In the genomic region with DNA sequence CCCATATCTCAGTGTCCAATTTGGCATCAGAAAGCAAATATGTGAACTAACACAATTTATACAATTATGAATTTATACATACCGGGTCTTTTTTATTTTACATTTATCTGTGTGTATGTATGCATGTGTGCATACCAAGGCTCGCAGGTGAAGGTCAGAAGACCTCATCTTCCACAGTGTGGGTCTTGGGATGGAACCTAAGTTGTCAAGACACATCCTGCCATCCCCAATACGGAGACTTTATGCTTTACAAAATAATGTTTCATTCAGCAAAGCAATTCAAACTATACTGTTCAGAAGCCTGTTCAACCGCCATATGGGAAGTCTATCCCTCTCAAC, we compare ENCODE assay signal across 9 mouse cellular contexts. TPM values are rescaled to one million over a fixed set of nuclear protein-coding genes. Genes with fewer than 3 reads are reported as not detected.
DNase-seq lines count a peak whose midpoint lies in the region; ATAC-seq and TF ChIP-seq lines count a peak whose summit lies in the region.
"Had no signal": no experiment of that assay in that cellular context is flagged by ENCODE, and none has a peak within 500 bp of the region (broad histone marks: within the 10 kb centered on the region; RNA-seq: fewer than 3 reads in every experiment).

No protein-coding gene starts in this region.

- TF ChIP-seq CTCF in cerebellum, adult 2 months (IDR thresholded peaks at IDR 0.05; ENCODE audit: borderline replicate concordance, insufficient read depth, low read depth, low read length) = no peak

- H3K4me2 ChIP-seq in hindbrain, embryonic 11.5 days (replicated peaks; ENCODE audit: low read depth, low read length) = no peak overlapping the region
- H3K4me2 ChIP-seq in midbrain, embryonic 11.5 days = peak overlapping the region; percentile 70; the same call in 1 of the 2 replicates

- 60% methylated on average over 4 of the region's 4 CpGs for WGBS in cerebellum, adult 2 months
- 60% methylated on average over 4 of the region's 4 CpGs for WGBS in hindbrain, embryonic 11.5 days
- WGBS in midbrain, embryonic 11.5 days = 58% methylated on average over 4 of the region's 4 CpGs

- H3K4me1 ChIP-seq in cerebellum, adult 2 months (ENCODE audit: control insufficient read depth, insufficient read depth, low read length) = 0 out of 2 replicates have a peak, but pooled peaks cover 2% of the 10 kb centered on the region
- no peaks in the 10 kb centered on the region for H3K4me1 ChIP-seq in hindbrain, embryonic 11.5 days (replicated peaks; ENCODE audit: control insufficient read depth, insufficient read depth, low read length)
- H3K4me1 ChIP-seq in midbrain, embryonic 11.5 days (ENCODE audit: control insufficient read depth, insufficient read depth, low read length) = peaks cover 9% of the 10 kb centered on the region; the same call in 1 of the 2 replicates

- H3K9ac ChIP-seq in hindbrain, embryonic 11.5 days (ENCODE audit: low read depth, low read length) = no peak overlapping the region
- H3K9ac ChIP-seq in midbrain, embryonic 11.5 days (ENCODE audit: low read length) = no peak overlapping the region

- TF ChIP-seq POLR2A in cerebellum, adult 2 months (IDR thresholded peaks at IDR 0.05; ENCODE audit: borderline replicate concordance, insufficient read depth, low read length) = no peak

- H3K27ac ChIP-seq in cerebellum, adult 2 months (ENCODE audit: insufficient read depth, low read length) = no peak overlapping the region
- H3K27ac ChIP-seq in hindbrain, embryonic 11.5 days (ENCODE audit: low read depth, low read length) = no peak overlapping the region
- H3K27ac ChIP-seq in midbrain, embryonic 11.5 days (ENCODE audit: low read depth, low read length) = no peak overlapping the region

- no peaks in the 10 kb centered on the region for H3K36me3 ChIP-seq in hindbrain, embryonic 11.5 days (ENCODE audit: control insufficient read depth, insufficient read depth, low read length)
- no peaks in the 10 kb centered on the region for H3K36me3 ChIP-seq in midbrain, embryonic 11.5 days (ENCODE audit: control insufficient read depth, insufficient read depth, low read length)

- no peaks in the 10 kb centered on the region for H3K9me3 ChIP-seq in hindbrain, embryonic 11.5 days (ENCODE audit: control insufficient read depth, low read length)
- H3K9me3 ChIP-seq in midbrain, embryonic 11.5 days (ENCODE audit: control insufficient read depth, low read length) = no peaks in the 10 kb centered on the region

- ATAC-seq in common myeloid progenitor, adult 5-6 weeks (replicated peaks; ENCODE audit: low read depth, poor library complexity, severe bottlenecking) = 0 out of 2 replicates have a peak, but pooled peaks have one; percentile 0
- ATAC-seq in hindbrain, embryonic 11.5 days (ENCODE audit: low FRiP score) = peak; percentile 64
- peak; percentile 60 for ATAC-seq in midbrain, embryonic 11.5 days (ENCODE audit: low FRiP score)
- ATAC-seq in cerebellum, adult (ENCODE audit: insufficient number of reproducible peaks, low FRiP score, low TSS enrichment) = no peak; the same call in 1 of the 2 replicates

- no peak for DNase-seq in cerebellum, adult 2 months
- no peak for DNase-seq in cerebellum, adult 9-10 months
- no peak for DNase-seq in hindbrain, embryonic 11.5 days (ENCODE audit: low spot score)
- no peak for DNase-seq in midbrain, embryonic 11.5 days (ENCODE audit: low spot score, missing footprints)
- no peak for DNase-seq in retina, postnatal 1 day
- no peak for DNase-seq in layer of hippocampus, adult 11-12 months (ENCODE audit: low spot score)

- H3K4me3 ChIP-seq in cerebellum, adult 2 months (replicated peaks; ENCODE audit: insufficient read depth, low read depth, low read length) = peak overlapping the region; percentile 36
- H3K4me3 ChIP-seq in hindbrain, embryonic 11.5 days (ENCODE audit: low read depth, low read length) = peak overlapping the region; percentile 76
- peak overlapping the region; percentile 55; the same call in 1 of the 2 replicates for H3K4me3 ChIP-seq in midbrain, embryonic 11.5 days (ENCODE audit: low read depth, low read length)

- H3K27me3 ChIP-seq in cerebellum, adult 2 months (ENCODE audit: control insufficient read depth, insufficient read depth, low read length) = no peaks in the 10 kb centered on the region
- H3K27me3 ChIP-seq in hindbrain, embryonic 11.5 days (ENCODE audit: control insufficient read depth, insufficient read depth, low read length) = no peaks in the 10 kb centered on the region
- no peaks in the 10 kb centered on the region for H3K27me3 ChIP-seq in midbrain, embryonic 11.5 days (ENCODE audit: control insufficient read depth, insufficient read depth, low read length)

RNA-seq across cellular contexts. Expression of gene Stxbp3, which starts 0.4 kb away (rescaled TPM):
- polyA plus RNA-seq in cerebellum, adult 2 months (2012; rRNA removed) = 32.2 and 32.5 TPM in 2 replicates
- 32.3 and 36.5 TPM in 2 replicates for total RNA-seq in common myeloid progenitor, adult 5-6 weeks (2017)
- polyA plus RNA-seq in hindbrain, embryonic 11.5 days (2014; fragmentation: Nextera tagmentation; extraction: Ambion mirVana) = 23.2 and 28.1 TPM in 2 replicates
- 23.7 and 25.7 TPM in 2 replicates for polyA plus RNA-seq in midbrain, embryonic 11.5 days (2014; fragmentation: Nextera tagmentation; extraction: Ambion mirVana)

RNA-seq across cellular contexts. Expression of gene Fndc7, which starts 49.1 kb away (rescaled TPM):
- polyA plus RNA-seq in cerebellum, adult 2 months (2012; rRNA removed) = 0.08 and 0.11 TPM in 2 replicates
- total RNA-seq in common myeloid progenitor, adult 5-6 weeks (2017) = 0.37 TPM in 1 of 2 replicates, not detected in the other
- polyA plus RNA-seq in hindbrain, embryonic 11.5 days (2014; fragmentation: Nextera tagmentation; extraction: Ambion mirVana) = 0.28 TPM in 1 of 2 replicates, not detected in the other
- 0.11 TPM in 1 of 2 replicates, not detected in the other for polyA plus RNA-seq in midbrain, embryonic 11.5 days (2014; fragmentation: Nextera tagmentation; extraction: Ambion mirVana)
- total RNA-seq: gastrocnemius, adult 8-10 months had no signal
